Mouse (Mus musculus) megakaryocyte, embryonic 14.5 days (primary cell): ENCODE measurements at regions not wholly inside any gene's neighbourhood (a gene's known extent, or its start where the extent isn't known, plus 50 kb on each side); places are given as distances from the start of the nearest gene placed in this dataset.

Experiments
- FLI1 ChIP-seq: IDR thresholded peaks from 2 replicates; pipeline ENCODE4 v1.6.1; 2012; ENCODE audit warnings: low read length, inconsistent platforms, mixed read lengths
- GATA1 ChIP-seq: IDR thresholded peaks from 3 replicates; pipeline ENCODE4 v1.6.1; 2012; ENCODE audit warnings: mixed read lengths, low read length, inconsistent platforms, borderline replicate concordance

GRCm38 (mm10) chr4:84030916-84031315, 505.6 kb downstream of the Ccdc171 start:
- TF ChIP-seq GATA1 (no peak), FLI1 (no peak)
